Mouse (Mus musculus) CH12.LX (cell line): ENCODE results near the gene Zic5.

Source experiments
- CTCF ChIP-seq, 2 experiments: IDR thresholded peaks in 1 of 2; conservative IDR thresholded peaks in 1 of 2; 2 replicates each; pipeline ENCODE4 v1.5.1; 2011 to 2012; ENCODE audit warnings: low read depth in 2 of 2, low read length in 2 of 2, improper control_type of control experiment in 1 of 2, inconsistent platforms in 1 of 2, mild to moderate bottlenecking in 1 of 2, moderate library complexity in 1 of 2
- JUND ChIP-seq: conservative IDR thresholded peaks from 2 replicates; pipeline ENCODE4 v1.6.1; 2011; ENCODE audit warnings: low read depth, low read length, improper control_type of control experiment
- MAFK ChIP-seq: IDR thresholded peaks from 2 replicates; pipeline ENCODE4 v1.6.1; 2011; ENCODE audit warnings: low read length, improper control_type of control experiment; ENCODE audit not compliant: insufficient replicate concordance
- NRF1 ChIP-seq: IDR thresholded peaks from 2 replicates; pipeline ENCODE4 v1.6.1; 2014; ENCODE audit warnings: low read depth, mild to moderate bottlenecking, inconsistent platforms, low read length, improper control_type of control experiment, moderate library complexity
- POLR2A ChIP-seq: IDR thresholded peaks from 2 replicates; pipeline ENCODE4 v1.6.1; 2011; ENCODE audit warnings: low read depth, mild to moderate bottlenecking, improper control_type of control experiment, low read length
- RCOR1 ChIP-seq: conservative IDR thresholded peaks from 2 replicates; pipeline ENCODE4 v1.6.1; 2012; ENCODE audit warnings: low read depth, mild to moderate bottlenecking, inconsistent platforms, low read length, improper control_type of control experiment
- SIN3A ChIP-seq: IDR thresholded peaks from 2 replicates; pipeline ENCODE4 v1.6.1; 2012; ENCODE audit warnings: low read length, improper control_type of control experiment, inconsistent platforms
- SMC3 ChIP-seq: IDR thresholded peaks from 2 replicates; pipeline ENCODE4 v1.6.1; 2011; ENCODE audit warnings: low read depth, low read length, improper control_type of control experiment
- TCF12 ChIP-seq: IDR thresholded peaks from 2 replicates; pipeline ENCODE4 v1.6.1; 2014; ENCODE audit warnings: low read depth, mild to moderate bottlenecking, inconsistent platforms, low read length, improper control_type of control experiment
- ZC3H11A ChIP-seq: IDR thresholded peaks from 2 replicates; pipeline ENCODE4 v1.6.1; 2012; ENCODE audit warnings: low read depth, mild to moderate bottlenecking, inconsistent platforms, low read length, improper control_type of control experiment

GRCm38 (mm10) chr14:122466756-122467362, 1.4 kb upstream of the Zic5 start:
- TF ChIP-seq SIN3A (no peak), CTCF (conservative IDR thresholded peaks at IDR 0.05 in 1 of 2, IDR thresholded peaks at IDR 0.05 in 1 of 2; ENCODE audit: low read depth in 2 of 2, low read length in 2 of 2) (no peak), NRF1 (no peak), MAFK (no peak), ZC3H11A (no peak), JUND (no peak), RCOR1 (no peak), POLR2A (no peak), TCF12 (no peak), SMC3 (no peak)
